Mouse (Mus musculus) neural tube, postnatal 0 days (tissue): ENCODE data around the gene Gm21970. TPM values are rescaled to one million over a fixed set of nuclear protein-coding genes. Genes with fewer than 3 reads are reported as not detected.

Experiments
- polyA plus RNA-seq: library from polyadenylated mRNA; unstranded; fragments of >200 nt; fragmentation: Nextera tagmentation; extraction: Ambion mirVana; gene quantifications from 2 replicates; pipeline ENCODE4 v1.2.1, GENCODE M21; 2015

Gm21970 gene
- polyA plus RNA-seq: not detected in 2 replicates

DNA sequence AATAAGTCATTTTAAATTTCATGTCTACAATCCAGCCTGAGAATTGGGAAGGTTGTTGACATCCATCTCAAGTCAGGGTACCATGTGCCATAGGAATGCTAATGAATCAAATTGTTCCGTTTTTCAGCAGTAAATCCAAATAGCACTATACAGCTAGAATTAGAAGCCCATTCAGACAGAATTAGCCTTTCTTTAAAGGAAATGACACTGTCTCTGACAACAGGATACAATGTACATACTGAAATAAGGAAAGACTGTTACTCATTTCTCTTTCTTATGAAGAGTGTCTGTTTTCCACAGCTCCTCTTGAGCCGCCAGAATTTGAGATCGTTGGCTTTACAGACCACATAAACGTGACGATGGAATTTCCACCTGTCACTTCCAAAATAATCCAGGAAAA lies at the start of gene Gm21970:
Gm21970 (plus strand) TSS at position 301 of the 400 bp plus-strand sequence.

DNA sequence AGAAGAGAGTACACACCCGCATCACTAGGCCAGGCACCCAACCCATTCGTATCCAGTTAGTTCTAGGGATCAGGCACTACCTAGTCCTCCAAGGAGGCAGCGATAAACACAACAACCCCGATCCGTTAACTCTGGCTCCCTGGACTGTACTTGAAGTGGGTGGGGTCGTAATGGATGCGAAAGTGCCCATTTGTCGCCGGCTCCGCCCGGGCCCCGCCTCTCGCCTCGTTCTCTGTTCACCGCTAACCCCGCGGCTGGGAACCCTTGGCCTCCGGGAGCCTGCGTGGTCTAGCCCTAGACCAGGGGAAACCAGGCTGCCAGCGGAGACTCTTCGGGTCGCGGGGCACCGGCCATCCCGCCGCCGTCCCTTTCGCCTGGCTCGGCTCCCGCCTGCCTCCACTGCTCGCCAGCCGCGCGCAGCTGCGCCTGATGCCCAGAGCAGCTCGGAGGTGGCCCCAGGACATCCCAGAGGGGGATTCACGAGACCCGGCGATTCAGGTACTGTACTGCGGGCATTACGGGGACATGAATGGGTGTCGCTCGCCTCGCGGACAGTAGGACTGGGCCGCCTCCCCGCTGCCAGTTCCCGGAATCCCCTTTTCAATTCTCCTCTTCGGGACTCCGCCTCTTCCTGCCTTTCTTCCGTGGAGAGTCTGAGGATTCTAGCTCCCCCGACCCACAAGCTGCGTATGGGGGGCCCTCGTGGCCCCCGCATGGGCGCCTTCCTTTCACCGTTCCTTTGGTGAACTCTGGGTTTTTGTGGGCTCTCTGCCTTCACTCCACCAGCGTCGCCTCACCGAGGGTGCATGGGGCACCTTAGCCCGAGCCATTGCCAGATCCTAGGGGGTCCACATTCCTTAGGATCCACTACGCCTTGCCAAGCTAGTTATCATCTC lies 18.7 kb upstream of the Gm21970 start, which contains the start of gene Ifnar2:
Ifnar2 (plus strand) TSS at position 207 of the 896 bp plus-strand sequence.

DNA sequence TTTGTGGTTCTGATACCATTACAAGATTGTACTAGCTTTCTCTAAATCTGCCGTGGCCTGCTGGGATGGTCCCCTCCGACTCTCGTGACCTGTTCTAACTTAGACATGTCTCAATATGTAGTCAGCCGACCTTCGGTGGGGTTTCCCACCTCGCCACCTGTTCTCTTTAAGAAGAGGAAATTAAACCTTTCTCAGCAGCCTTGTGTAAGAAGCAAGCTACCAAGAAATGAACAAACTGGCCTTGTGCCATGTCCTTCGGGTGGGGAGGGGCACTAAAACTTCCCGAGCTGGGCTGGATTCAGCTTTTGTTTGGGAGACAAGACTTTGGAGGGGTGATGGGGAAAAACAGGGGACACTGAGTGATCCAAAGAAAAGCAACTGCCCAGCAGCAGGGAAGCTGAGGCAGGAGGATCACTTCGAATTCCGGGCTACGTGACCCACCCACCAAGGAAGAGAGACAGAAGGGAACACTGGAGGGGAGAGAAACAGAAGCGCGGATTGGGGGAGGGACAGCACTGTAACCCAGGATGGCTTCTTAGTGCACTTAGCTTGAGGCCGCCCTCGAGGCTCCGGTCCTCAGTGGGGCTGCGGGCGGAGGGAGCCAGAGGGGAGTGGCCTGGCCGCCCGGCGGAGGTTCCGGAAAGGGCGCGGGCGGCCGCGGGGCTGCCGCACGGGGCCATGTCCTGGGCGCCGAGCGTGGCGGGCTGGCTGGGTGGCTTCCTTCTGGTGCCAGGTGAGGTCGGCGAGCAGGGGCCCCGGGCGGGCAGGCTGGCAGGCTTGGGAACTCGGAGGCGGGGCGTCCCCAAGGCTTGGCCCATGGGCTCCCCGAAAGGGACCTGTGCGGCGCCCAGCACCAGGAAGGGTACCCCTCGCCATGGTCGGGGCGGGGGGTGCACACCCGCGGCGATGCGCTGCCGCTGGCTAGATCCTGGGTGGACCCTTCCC lies 14.4 kb downstream of the Gm21970 start, which contains the start of gene Il10rb:
Il10rb (plus strand) TSS at position 525 of the 945 bp plus-strand sequence.

Other genes starting within 250 kb of the Gm21970 start
- gene Olig2, start 166.3 kb upstream of the Gm21970 start, polyA plus RNA-seq: 20.9 and 29.4 TPM in 2 replicates
- gene Olig1, start 121.9 kb upstream of the Gm21970 start, polyA plus RNA-seq: 187 and 204 TPM in 2 replicates
- gene Ifnar2, start 18.9 kb upstream of the Gm21970 start, polyA plus RNA-seq: 48.1 and 52.9 TPM in 2 replicates
- gene Il10rb, start 14.4 kb downstream of the Gm21970 start, polyA plus RNA-seq: 17.0 and 20.5 TPM in 2 replicates
- 31.3 and 33.7 TPM in 2 replicates for gene Ifnar1, start 93.5 kb downstream of the Gm21970 start, polyA plus RNA-seq
- gene Ifngr2, start 155.4 kb downstream of the Gm21970 start, polyA plus RNA-seq: 134 and 141 TPM in 2 replicates
- 115 and 122 TPM in 2 replicates for gene Tmem50b, start 206.1 kb downstream of the Gm21970 start, polyA plus RNA-seq
- 4.6 and 5.2 TPM in 2 replicates for gene Dnajc28, start 227.3 kb downstream of the Gm21970 start, polyA plus RNA-seq